Mouse (Mus musculus) gastrocnemius, postnatal 36 days (tissue): ENCODE data around the gene Nnat. TPM values are rescaled to one million over a fixed set of nuclear protein-coding genes. Genes with fewer than 3 reads are reported as not detected.

Source experiments
- DNase-seq, 2 experiments: peaks; one replicate each; pipeline ENCODE4 v3.0.0; 2022
- intact Hi-C: fragments of 180-260 bp; cut with DNase I; formaldehyde crosslinking; loops from one replicate; pipeline ENCODE4 v1.15.1; 2025
- long read RNA-seq, 2 experiments: library from polyadenylated mRNA; stranded (forward); transcript quantifications; one replicate each; pipeline ENCODE4 v2.0.0; 2021
- total RNA-seq, 2 experiments: library from RNA; stranded (reverse); gene quantifications; 2 replicates each; pipeline ENCODE4 v1.2.3; 2021

Gene Nnat
- total RNA-seq: 1 to 10 TPM in 1 of 2 experiments, under 1 TPM in 1; 0.84 to 1.9 TPM
- long read RNA-seq, experiment 1, partial matches to known transcripts: 0 of 5 reads
- long read RNA-seq, experiment 1, other reads (novel, unspliced or antisense): 4 of 5 reads
- long read RNA-seq, experiment 2, partial matches to known transcripts: 0 of 3 reads
- long read RNA-seq, experiment 2, other reads (novel, unspliced or antisense): 3 of 3 reads

- intact Hi-C loops: no loop called here
- DNase-seq: no peak
Observed at GRCm38 (mm10) chr2:157559858-157560257, at the start of gene Nnat. Nnat (plus strand) TSS chr2:157560078.

GRCm38 (mm10) chr2:157512859-157513258 lies 47.0 kb upstream of the Nnat start:
- DNase-seq: no peak
- intact Hi-C loops: no loop called here

- intact Hi-C loops: no loop called here
- no peak for DNase-seq
Observed at GRCm38 (mm10) chr2:157513737-157514208, 46.1 kb upstream of the Nnat start.

- intact Hi-C loops: no loop called here
- no peak for DNase-seq
Observed at GRCm38 (mm10) chr2:157514353-157514752, 45.5 kb upstream of the Nnat start.

- intact Hi-C loops: no loop called here
- DNase-seq: no peak
Observed at GRCm38 (mm10) chr2:157517526-157517925, 42.4 kb upstream of the Nnat start.

- intact Hi-C loops: no loop called here
- DNase-seq: no peak
Observed at GRCm38 (mm10) chr2:157518451-157518850, 41.4 kb upstream of the Nnat start.

- peak in 1 of 2 experiments; percentile 18 for DNase-seq
- intact Hi-C loops: no loop called here
Observed at GRCm38 (mm10) chr2:157519452-157519851, 40.4 kb upstream of the Nnat start.

- DNase-seq: no peak
- intact Hi-C loops: no loop called here
Observed at GRCm38 (mm10) chr2:157520496-157520895, 39.4 kb upstream of the Nnat start.

- intact Hi-C loops: no loop called here
- DNase-seq: no peak
Observed at GRCm38 (mm10) chr2:157522556-157522955, 37.3 kb upstream of the Nnat start.

GRCm38 (mm10) chr2:157530056-157530955 lies 29.6 kb upstream of the Nnat start:
- no peak for DNase-seq
- intact Hi-C loops: no loop called here

- no peak for DNase-seq
- intact Hi-C loops: no loop called here
Observed at GRCm38 (mm10) chr2:157531681-157532426, 28.0 kb upstream of the Nnat start.

- intact Hi-C loops: no loop called here
- no peak for DNase-seq
Observed at GRCm38 (mm10) chr2:157534163-157534562, 25.7 kb upstream of the Nnat start.

GRCm38 (mm10) chr2:157536476-157537081 lies 23.3 kb upstream of the Nnat start:
- no peak for DNase-seq

GRCm38 (mm10) chr2:157537118-157537517 lies 22.8 kb upstream of the Nnat start:
- intact Hi-C loops: loop anchor here (5.0 kb wide), 1 partner anchor 55 kb away; no protein-coding TSS in a partner anchor
- no peak for DNase-seq

More at GRCm38 (mm10) chr2:157536476-157537081, 23.3 kb upstream of the Nnat start:
- intact Hi-C loops: loop anchor here (5.0 kb wide), 1 partner anchor 54 kb away; no protein-coding TSS in a partner anchor

- intact Hi-C loops: no loop called here
- DNase-seq: peak; percentile 32 to 54
Observed at GRCm38 (mm10) chr2:157540073-157540952, 19.6 kb upstream of the Nnat start.

- intact Hi-C loops: no loop called here
- DNase-seq: no peak
Observed at GRCm38 (mm10) chr2:157540953-157541569, 18.8 kb upstream of the Nnat start.

GRCm38 (mm10) chr2:157541631-157542030 lies 18.2 kb upstream of the Nnat start:
- no peak for DNase-seq
- intact Hi-C loops: no loop called here

- no peak for DNase-seq
- intact Hi-C loops: no loop called here
Observed at GRCm38 (mm10) chr2:157542415-157542814, 17.5 kb upstream of the Nnat start.

- intact Hi-C loops: no loop called here
- no peak for DNase-seq
Observed at GRCm38 (mm10) chr2:157544333-157544888, 15.5 kb upstream of the Nnat start.
